In genomic region chr7:112453805-112454214, GRCm38 (mm10) we compare ENCODE assay signal across 9 mouse cellular contexts. TPM values are rescaled to one million over a fixed set of nuclear protein-coding genes. Genes with fewer than 3 reads are reported as not detected.
DNase-seq lines count a peak whose midpoint lies in the region; ATAC-seq and TF ChIP-seq lines count a peak whose summit lies in the region.
"Had no signal": no experiment of that assay in that cellular context is flagged by ENCODE, and none has a peak within 500 bp of the region (broad histone marks: within the 10 kb centered on the region; RNA-seq: fewer than 3 reads in every experiment).

No protein-coding gene starts in this region.

- H3K27ac ChIP-seq in lung, embryonic 14.5 days (ENCODE audit: low read depth) = peak overlapping the region; percentile 88
- H3K27ac ChIP-seq in heart, embryonic 16.5 days (ENCODE audit: low read length) = peak overlapping the region; percentile 66
- peak overlapping the region; percentile 41 for H3K27ac ChIP-seq in small intestine, adult 2 months (ENCODE audit: insufficient read depth, low read depth, low read length)
- H3K27ac ChIP-seq: hindbrain, embryonic 15.5 days had no signal

- H3K9me3 ChIP-seq in lung, embryonic 14.5 days (ENCODE audit: low read depth, low read length) = no peaks in the 10 kb centered on the region
- no peaks in the 10 kb centered on the region for H3K9me3 ChIP-seq in heart, embryonic 16.5 days (replicated peaks; ENCODE audit: control insufficient read depth, low read length)
- H3K9me3 ChIP-seq: hindbrain, embryonic 15.5 days had no signal

- H3K4me3 ChIP-seq in lung, embryonic 14.5 days (ENCODE audit: low read depth, low read length) = no peak overlapping the region
- no peak overlapping the region for H3K4me3 ChIP-seq in heart, embryonic 16.5 days (ENCODE audit: low read length)
- H3K4me3 ChIP-seq in small intestine, adult 2 months (ENCODE audit: low read depth, low read length) = no peak overlapping the region
- H3K4me3 ChIP-seq: hindbrain, embryonic 15.5 days had no signal

- DNase-seq in lung, embryonic 14.5 days = peak; percentile 68
- no peak for DNase-seq in lung, adult 18-20 months
- peak; percentile 33 for DNase-seq in adrenal gland, postnatal 25 days
- no peak for DNase-seq in frontal cortex, adult 2 months (ENCODE audit: extremely low spot score in 1 of 2, low spot score in 1 of 2)

- peak; percentile 88 for ATAC-seq in lung, embryonic 14.5 days (ENCODE audit: insufficient read depth)
- no peak for ATAC-seq in heart, embryonic 16.5 days (replicated peaks; ENCODE audit: extremely low read depth, insufficient read depth, low FRiP score)
- ATAC-seq in activated CD4-positive, CD25-positive, alpha-beta regulatory T cell, adult 4 months = no peak

- H3K27me3 ChIP-seq in lung, embryonic 14.5 days (ENCODE audit: insufficient read depth, low read length) = no peaks in the 10 kb centered on the region
- H3K27me3 ChIP-seq in heart, embryonic 16.5 days (ENCODE audit: control insufficient read depth, insufficient read depth, low read length) = no peaks in the 10 kb centered on the region
- H3K27me3 ChIP-seq in small intestine, adult 2 months (ENCODE audit: control insufficient read depth, insufficient read depth, low read length) = no peaks in the 10 kb centered on the region
- H3K27me3 ChIP-seq: hindbrain, embryonic 15.5 days had no signal

- peaks cover 19% of the 10 kb centered on the region for H3K4me1 ChIP-seq in lung, embryonic 14.5 days (ENCODE audit: insufficient read depth)
- H3K4me1 ChIP-seq in heart, embryonic 16.5 days (ENCODE audit: control insufficient read depth, insufficient read depth, low read length) = peaks cover 39% of the 10 kb centered on the region
- H3K4me1 ChIP-seq in small intestine, adult 2 months (ENCODE audit: control insufficient read depth, insufficient read depth, insufficient read length, low read length) = peaks cover 17% of the 10 kb centered on the region

- H3K36me3 ChIP-seq in lung, embryonic 14.5 days (ENCODE audit: insufficient read depth) = no peaks in the 10 kb centered on the region
- H3K36me3 ChIP-seq in heart, embryonic 16.5 days (ENCODE audit: control insufficient read depth, insufficient read depth) = no peaks in the 10 kb centered on the region
- H3K36me3 ChIP-seq in small intestine, adult 2 months (ENCODE audit: control insufficient read depth, insufficient read depth, low read length) = no peaks in the 10 kb centered on the region
- H3K36me3 ChIP-seq: hindbrain, embryonic 15.5 days had no signal

- 19% methylated on average over 3 of the region's 3 CpGs for WGBS in lung, embryonic 14.5 days
- WGBS in heart, embryonic 16.5 days = 25% methylated on average over 3 of the region's 3 CpGs
- 66% methylated on average over 3 of the region's 3 CpGs for WGBS in small intestine, adult 2 months

- no peak for TF ChIP-seq CTCF in lung, embryonic 14.5 days (IDR thresholded peaks at IDR 0.05; ENCODE audit: low read depth)
- no peak for TF ChIP-seq CTCF in small intestine, adult 2 months (IDR thresholded peaks at IDR 0.05; ENCODE audit: extremely low read depth, insufficient read length, insufficient replicate concordance, low read depth, low read length)

- no peak for TF ChIP-seq POLR2A in small intestine, adult 2 months (IDR thresholded peaks at IDR 0.05; ENCODE audit: low read depth, low read length)

- H3K4me2 ChIP-seq in lung, embryonic 14.5 days = no peak overlapping the region
- H3K4me2 ChIP-seq in heart, embryonic 16.5 days (ENCODE audit: low read depth, low read length) = no peak overlapping the region
- H3K4me2 ChIP-seq: hindbrain, embryonic 15.5 days had no signal

- peak overlapping the region; percentile 13; the same call in 1 of the 2 replicates for H3K9ac ChIP-seq in lung, embryonic 14.5 days
- H3K9ac ChIP-seq in heart, embryonic 16.5 days (ENCODE audit: low read length) = no peak overlapping the region
- H3K9ac ChIP-seq: hindbrain, embryonic 15.5 days had no signal

RNA-seq across cellular contexts. Expression of gene Parva, which starts 26.5 kb away (rescaled TPM):
- 102 and 105 TPM in 2 replicates for polyA plus RNA-seq in lung, embryonic 14.5 days (2014; fragmentation: Nextera tagmentation; extraction: Ambion mirVana)
- 89.8 and 98.3 TPM in 2 replicates for total RNA-seq in adrenal gland, postnatal 25 days (2021)
- 65.8 and 75.1 TPM in 2 replicates for polyA plus RNA-seq in heart, embryonic 16.5 days (2015; fragmentation: Nextera tagmentation; extraction: Ambion mirVana)
- 10.5 and 13.6 TPM in 2 replicates for polyA plus RNA-seq in small intestine, adult 2 months (2012; rRNA removed)
- not detected for polyA plus RNA-seq in activated CD4-positive, CD25-positive, alpha-beta regulatory T cell, adult 4 months (2017; shearing (Covaris generic))
- 40.7 and 43.7 TPM in 2 replicates for polyA plus RNA-seq in frontal cortex, adult 2 months (2012; rRNA removed)
- total RNA-seq: neutrophil, adult 5-6 weeks had no signal

Comparison
In these comparisons a context has a peak if more than half of its experiments do, and no peak if none do; other contexts are left out.
1. DNase-seq: peak in lung, embryonic 14.5 days (single experiment) and adrenal gland, postnatal 25 days (single experiment); none in lung, adult 18-20 months (0 of 2) and frontal cortex, adult 2 months (0 of 2).
2. RNA of gene Parva, which starts 26.5 kb away (polyA plus RNA-seq): 102 to 105 TPM in lung, embryonic 14.5 days, 65.8 to 75.1 TPM in heart, embryonic 16.5 days, 40.7 to 43.7 TPM in frontal cortex, adult 2 months and 10.5 to 13.6 TPM in small intestine, adult 2 months; not detected in activated CD4-positive, CD25-positive, alpha-beta regulatory T cell, adult 4 months; every median in the first group is over 10 times any median in the second.
3. Peak in every context shown above with its lines, with median percentiles within 50 percentile points of each other: H3K27ac ChIP-seq.